Mouse (Mus musculus) intestine, embryonic 16.5 days (tissue): ENCODE data around the gene Phpt1. TPM values are rescaled to one million over a fixed set of nuclear protein-coding genes. Genes with fewer than 3 reads are reported as not detected.
"Not testable (repeated sequence)": the region's sequence is repeated elsewhere in the genome, so short reads cannot be mapped to it uniquely, and the experiment has no call there.

Source experiments
- ATAC-seq: fragments of 200-750 bp; cut with Nextera tagmentation; 2 replicates; pipeline ENCODE4 v1.8.0; 2017; ENCODE audit warnings: moderate TSS enrichment, moderate library complexity
- H3K27ac ChIP-seq: fragments of 300-500 bp; sonication (generic); 2 replicates; pipeline ENCODE4 v1.5.1; 2014; ENCODE audit warnings: mild to moderate bottlenecking, low read length
- H3K27me3 ChIP-seq: fragments of 300-500 bp; sonication (generic); replicated peaks from 2 replicates; pipeline ENCODE4 v1.6.1; 2014; ENCODE audit warnings: low read length, control low read depth, mixed read lengths; ENCODE audit not compliant: control insufficient read depth, insufficient read depth
- H3K36me3 ChIP-seq: fragments of 300-500 bp; sonication (generic); 2 replicates; pipeline ENCODE4 v1.6.1; 2014; ENCODE audit warnings: low read length, control low read depth; ENCODE audit not compliant: control insufficient read depth, insufficient read depth
- H3K4me1 ChIP-seq: fragments of 300-500 bp; sonication (generic); 2 replicates; pipeline ENCODE4 v1.6.1; 2014; ENCODE audit warnings: low read length, control low read depth, mixed read lengths; ENCODE audit not compliant: control insufficient read depth, insufficient read depth
- H3K4me2 ChIP-seq: fragments of 300-500 bp; sonication (generic); 2 replicates; pipeline ENCODE4 v1.6.1; 2014; ENCODE audit warnings: low read depth, low read length, control low read depth
- H3K4me3 ChIP-seq: fragments of 300-500 bp; sonication (generic); 2 replicates; pipeline ENCODE4 v1.5.1; 2014; ENCODE audit warnings: mild to moderate bottlenecking, low read length
- H3K9ac ChIP-seq: fragments of 300-500 bp; sonication (generic); 2 replicates; pipeline ENCODE4 v1.6.1; 2014; ENCODE audit warnings: low read depth, low read length
- H3K9me3 ChIP-seq: fragments of 300-500 bp; sonication (generic); 2 replicates; pipeline ENCODE4 v1.6.1; 2016; ENCODE audit warnings: low read length, control low read depth; ENCODE audit not compliant: control insufficient read depth
- WGBS: fragments of 180-500 bp; shearing (Covaris S2); extraction: QIAGEN DNeasy Blood & Tissue Kit; methylation state at CpG from one replicate; pipeline ENCODE4 v1.1.7; 2014; 5-methylcytosine and 5-hydroxymethylcytosine counted together
- polyA plus RNA-seq: library from polyadenylated mRNA; unstranded; fragments of >200 nt; fragmentation: Nextera tagmentation; extraction: Ambion mirVana; gene quantifications from 2 replicates; pipeline ENCODE4 v1.2.1, GENCODE M21; 2015

Phpt1 gene
- polyA plus RNA-seq, 1 experiment from 2014 or later, result 176 TPM

DNA sequence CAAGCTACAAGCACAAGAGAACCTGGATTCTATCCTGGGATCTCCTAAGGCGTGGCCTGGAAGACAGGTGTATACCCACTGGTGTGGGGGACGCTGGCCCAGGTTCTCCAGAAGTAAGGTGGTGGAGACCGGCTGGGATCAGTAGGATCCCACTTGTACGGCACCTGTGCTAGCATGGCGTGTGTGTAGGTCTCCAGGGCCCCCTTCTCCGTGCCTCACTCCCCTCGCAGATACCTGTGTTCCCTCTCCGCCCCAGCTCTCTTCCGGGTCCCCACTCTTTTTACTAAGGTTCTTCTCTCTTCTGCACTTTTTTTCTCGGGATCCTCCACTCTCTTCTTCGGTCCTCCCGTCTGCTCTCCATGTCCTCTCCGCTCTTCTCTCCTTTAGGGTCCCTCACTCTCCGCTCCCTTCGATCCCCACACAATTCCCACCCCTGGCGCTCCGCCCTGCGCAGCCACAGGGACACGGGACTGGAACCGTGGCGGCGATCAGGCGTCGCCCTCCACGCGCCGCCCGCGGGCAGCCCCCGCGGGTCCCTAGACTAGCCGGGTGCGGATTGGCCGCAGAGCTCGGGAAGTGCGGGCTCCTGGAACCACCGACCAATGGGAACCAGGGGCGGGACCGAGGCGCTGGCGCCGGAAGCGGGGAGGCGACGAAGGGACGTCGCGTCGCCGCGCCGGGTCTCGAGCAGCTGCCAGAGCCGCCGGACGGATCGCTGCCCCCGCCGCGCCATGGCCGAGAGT, 17.6 kb downstream of the Phpt1 start, which contains the start of gene Edf1:
Gene Edf1 (plus strand): TSS at position 627 of the 743 bp plus-strand sequence.
- WGBS, result under 1% methylated on average over 61 of the region's 61 CpGs
- Histone ChIP-seq H3K36me3 (peaks cover 3% of the 10 kb centered on the region; the same call in 1 of the 2 replicates), H3K4me2 (peak within 1 kb of the TSS; percentile 92)

DNA sequence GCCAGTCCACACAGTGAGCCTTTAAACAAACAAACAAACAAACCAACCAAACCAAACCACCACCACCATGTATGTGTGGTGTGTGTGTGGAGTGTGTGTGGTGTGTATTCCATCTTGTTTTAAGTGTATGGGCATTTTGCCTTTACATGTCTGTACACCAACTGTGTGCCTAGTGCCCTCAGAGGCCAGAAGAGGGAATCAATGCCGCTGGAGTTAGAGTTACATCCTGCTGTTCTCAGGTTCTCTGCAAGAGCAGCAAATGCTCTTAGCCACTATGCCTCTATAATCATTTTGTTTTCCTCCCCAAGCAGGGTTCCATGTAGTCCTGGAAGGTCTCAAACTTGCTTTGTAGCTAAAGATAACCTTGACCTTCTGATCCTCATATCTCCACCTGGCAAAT, 18.7 kb downstream of the Phpt1 start:
- WGBS, result 55% methylated on average over 1 of the region's 1 CpGs
- peak overlapping the region; percentile 87; the same call in 1 of the 2 replicates for H3K4me2 ChIP-seq
- no peak for ATAC-seq

More for the DNA sequence above, 17.6 kb downstream of the Phpt1 start, which contains the start of gene Edf1:
- ATAC-seq, result peak; percentile 89
- Histone ChIP-seq H3K4me3 (peak within 1 kb of the TSS; percentile 96), H3K4me1 (peaks cover 18% of the 10 kb centered on the region), H3K9me3 (no peaks in the 10 kb centered on the region), H3K27me3 (no peaks in the 10 kb centered on the region), H3K27ac (peak within 1 kb of the TSS; percentile 87), H3K9ac (peak within 1 kb of the TSS; percentile 95)

GRCm38 (mm10) chr2:25555479-25555878, 19.5 kb downstream of the Phpt1 start:
- not testable (repeated sequence) for H3K27ac ChIP-seq, H3K4me3 ChIP-seq, H3K9me3 ChIP-seq, H3K27me3 ChIP-seq, ATAC-seq, H3K9ac ChIP-seq, H3K4me2 ChIP-seq, H3K36me3 ChIP-seq
- peaks cover 18% of the 10 kb centered on the region for H3K4me1 ChIP-seq
- 55% methylated on average over 2 of the region's 2 CpGs for WGBS

More for the DNA sequence above, 18.7 kb downstream of the Phpt1 start:
- H3K9me3 ChIP-seq, result no peaks in the 10 kb centered on the region
- no peak overlapping the region for H3K4me3 ChIP-seq
- H3K36me3 ChIP-seq, result no peaks in the 10 kb centered on the region
- peaks cover 18% of the 10 kb centered on the region for H3K4me1 ChIP-seq
- 0 out of 2 replicates have a peak overlapping the region, but pooled peaks have one; percentile 4 for H3K9ac ChIP-seq
- no peak overlapping the region for H3K27ac ChIP-seq
- no peaks in the 10 kb centered on the region for H3K27me3 ChIP-seq

GRCm38 (mm10) chr2:25553171-25553786, 21.7 kb downstream of the Phpt1 start:
- WGBS, result 90% methylated on average over 4 of the region's 4 CpGs
- H3K27ac ChIP-seq, H3K4me2 ChIP-seq, H3K4me1 ChIP-seq, H3K27me3 ChIP-seq, H3K9me3 ChIP-seq, H3K9ac ChIP-seq, H3K36me3 ChIP-seq, ATAC-seq, H3K4me3 ChIP-seq: not testable (repeated sequence)

- ATAC-seq, result no peak
Observed at GRCm38 (mm10) chr2:25551186-25551585, 23.8 kb downstream of the Phpt1 start.

GRCm38 (mm10) chr2:25549021-25549991, 25.7 kb downstream of the Phpt1 start:
- H3K4me2 ChIP-seq, result no peak overlapping the region
- no peak for ATAC-seq
- WGBS, result 70% methylated on average over 9 of the region's 9 CpGs

More at GRCm38 (mm10) chr2:25551186-25551585, 23.8 kb downstream of the Phpt1 start:
- H3K27me3 ChIP-seq, result no peaks in the 10 kb centered on the region
- H3K9me3 ChIP-seq, result no peaks in the 10 kb centered on the region
- H3K4me2 ChIP-seq, result no peak overlapping the region
- no peaks in the 10 kb centered on the region for H3K4me1 ChIP-seq
- H3K4me3 ChIP-seq, result no peak overlapping the region
- no peaks in the 10 kb centered on the region for H3K36me3 ChIP-seq
- no peak overlapping the region for H3K27ac ChIP-seq
- 33% methylated on average over 5 of the region's 5 CpGs for WGBS
- H3K9ac ChIP-seq, result no peak overlapping the region

DNA sequence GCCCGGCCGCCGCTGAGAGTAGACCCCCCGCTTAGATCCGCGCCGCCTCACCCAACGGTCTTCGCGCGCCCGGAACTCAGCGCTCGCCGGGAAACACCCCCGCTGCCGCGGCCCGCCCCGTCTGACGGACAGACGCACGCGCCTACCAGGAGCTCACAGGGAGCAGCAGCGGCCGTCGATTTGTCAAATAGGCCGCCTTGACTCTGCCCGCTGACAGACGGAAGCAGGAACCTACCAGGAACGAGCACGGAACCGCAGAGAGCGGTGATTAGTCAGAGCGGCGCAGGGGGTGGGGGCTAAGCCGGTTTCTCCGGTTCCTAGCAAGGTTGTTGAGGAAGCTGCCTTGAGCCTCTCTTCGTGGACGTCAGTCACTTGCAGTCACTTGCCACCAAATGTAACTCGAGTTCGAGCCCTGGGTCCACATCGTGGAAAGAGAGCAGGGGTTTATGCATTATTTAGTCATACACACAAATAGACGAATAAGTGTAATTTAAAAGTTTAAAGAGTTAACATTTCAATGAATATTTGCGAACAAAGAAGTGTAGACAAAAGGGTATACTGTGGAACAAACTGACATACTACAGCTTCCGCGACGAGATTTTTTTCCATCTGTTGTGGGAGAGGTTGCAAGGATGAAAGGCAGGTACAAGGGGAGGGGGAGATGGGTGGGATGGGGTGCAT, 28.1 kb downstream of the Phpt1 start, which contains the start of gene Traf2:
Gene Traf2 (minus strand): TSS at position 130 of the 681 bp plus-strand sequence.
- peak within 1 kb of the TSS; percentile 79 for H3K4me3 ChIP-seq
- no peaks in the 10 kb centered on the region for H3K27me3 ChIP-seq
- H3K4me2 ChIP-seq, result peak within 1 kb of the TSS; percentile 88
- H3K4me1 ChIP-seq, result peaks cover 6% of the 10 kb centered on the region
- no peaks in the 10 kb centered on the region for H3K36me3 ChIP-seq
- H3K27ac ChIP-seq, result peak within 1 kb of the TSS; percentile 67
- peak within 1 kb of the TSS; percentile 87 for H3K9ac ChIP-seq
- peak; percentile 100 for ATAC-seq
- WGBS, result 2% methylated on average over 48 of the region's 48 CpGs
- H3K9me3 ChIP-seq, result no peaks in the 10 kb centered on the region

More at GRCm38 (mm10) chr2:25549021-25549991, 25.7 kb downstream of the Phpt1 start:
- no peak overlapping the region for H3K4me3 ChIP-seq
- H3K4me1 ChIP-seq, result peaks cover 6% of the 10 kb centered on the region
- H3K36me3 ChIP-seq, result no peaks in the 10 kb centered on the region
- H3K27me3 ChIP-seq, result no peaks in the 10 kb centered on the region
- H3K27ac ChIP-seq, result no peak overlapping the region
- H3K9me3 ChIP-seq, result no peaks in the 10 kb centered on the region
- H3K9ac ChIP-seq, result no peak overlapping the region

GRCm38 (mm10) chr2:25545996-25546810, 28.8 kb downstream of the Phpt1 start:
- peak overlapping the region; percentile 67 for H3K27ac ChIP-seq
- H3K27me3 ChIP-seq, result no peaks in the 10 kb centered on the region
- H3K9me3 ChIP-seq, result no peaks in the 10 kb centered on the region
- peak overlapping the region; percentile 88 for H3K4me2 ChIP-seq
- peak; percentile 80 for ATAC-seq
- H3K36me3 ChIP-seq, result no peaks in the 10 kb centered on the region
- H3K4me3 ChIP-seq, result peak overlapping the region; percentile 79
- H3K9ac ChIP-seq, result peak overlapping the region; percentile 87
- peaks cover 6% of the 10 kb centered on the region for H3K4me1 ChIP-seq
- WGBS, result 6% methylated on average over 43 of the region's 43 CpGs
